Mouse (Mus musculus): ENCODE results near the gene Gcn1l1.

- TF ChIP-seq CHD1 (IDR thresholded peaks at IDR 0.05; ENCODE audit: low read depth, low read length) = no peak
- no peak for TF ChIP-seq NELFE (IDR thresholded peaks at IDR 0.05; ENCODE audit: low read depth, low read length)
- TF ChIP-seq POLR2A (IDR thresholded peaks at IDR 0.05; ENCODE audit: control insufficient read depth in 1 of 2, insufficient read depth in 1 of 2, low read depth in 1 of 2, low read length in 2 of 2, poor library complexity in 1 of 2) = no peak
- no peak for TF ChIP-seq CHD2 (IDR thresholded peaks at IDR 0.05; ENCODE audit: low read length)
- TF ChIP-seq EP300 (IDR thresholded peaks at IDR 0.05; ENCODE audit: low read depth in 1 of 2, low read length in 2 of 2) = no peak
- TF ChIP-seq SIN3A (IDR thresholded peaks at IDR 0.05; ENCODE audit: low read length) = no peak
- TF ChIP-seq TBP (IDR thresholded peaks at IDR 0.05; ENCODE audit: low read depth, low read length) = no peak
- TF ChIP-seq MYC (IDR thresholded peaks at IDR 0.05; ENCODE audit: low read depth, low read length) = no peak
- no peak for TF ChIP-seq RCOR1 (IDR thresholded peaks at IDR 0.05; ENCODE audit: low read depth, low read length)
- no peak for TF ChIP-seq USF2 (IDR thresholded peaks at IDR 0.05; ENCODE audit: borderline replicate concordance in 1 of 2, insufficient read depth in 1 of 2, low read depth in 1 of 2, low read length in 2 of 2)
- TF ChIP-seq MYB (IDR thresholded peaks at IDR 0.05; ENCODE audit: low read depth, low read length) = no peak
- no peak for TF ChIP-seq CTCF (IDR thresholded peaks at IDR 0.05 in 2 of 3, conservative IDR thresholded peaks at IDR 0.05 in 1 of 3; ENCODE audit: control insufficient read depth in 1 of 3, insufficient read depth in 1 of 3, low read depth in 2 of 3, low read length in 3 of 3, poor library complexity in 1 of 3, severe bottlenecking in 1 of 3)
Observed at GRCm38 (mm10) chr5:115670406-115670805, 105.4 kb downstream of the Gcn1l1 start.
